Mouse (Mus musculus): ENCODE measurements around the gene Cdkn2b.

The Cdkn2b gene

DNA sequence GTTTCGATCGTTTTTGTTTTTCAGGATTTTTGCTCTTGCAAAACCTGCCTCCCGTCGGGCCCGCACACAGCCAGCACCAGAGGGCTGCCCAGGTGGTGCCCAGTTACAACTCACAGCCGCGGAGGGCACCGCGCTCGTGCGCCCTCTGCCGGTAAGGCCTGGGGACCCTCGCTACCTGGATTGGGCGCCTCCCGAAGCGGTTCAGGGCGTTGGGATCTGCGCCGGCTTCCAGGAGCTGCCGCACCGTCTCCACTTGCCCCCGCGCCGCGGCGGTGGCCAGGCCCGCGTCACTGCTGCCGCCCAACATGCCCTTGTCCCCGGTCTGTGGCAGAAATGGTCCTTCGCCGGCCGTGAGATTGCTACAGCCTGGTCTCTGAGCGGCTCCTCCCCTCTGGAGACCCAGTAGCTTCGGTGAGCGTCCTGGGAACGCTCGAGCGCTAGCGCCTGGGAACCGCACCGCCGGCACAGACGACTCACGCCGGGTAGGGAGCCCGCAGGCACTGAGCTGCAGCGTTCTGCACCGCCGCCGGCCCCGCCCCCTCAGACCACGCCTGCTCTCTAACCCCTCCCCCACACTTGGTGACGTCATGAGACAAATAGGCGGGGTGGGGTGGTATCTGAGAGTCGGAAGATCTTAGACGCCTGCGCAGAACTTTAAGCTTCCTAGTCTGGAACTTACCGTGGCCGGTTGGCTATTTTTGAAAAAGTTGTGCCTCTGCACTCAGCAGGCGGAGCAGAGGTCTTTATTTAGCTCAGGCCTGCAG lies at the start of gene Cdkn2b:
TSS of gene Cdkn2b (minus strand) at position 549 of the 764 bp plus-strand sequence.
- peak; percentile 87 for DNase-seq (ENCODE audit: low spot score)

DNA sequence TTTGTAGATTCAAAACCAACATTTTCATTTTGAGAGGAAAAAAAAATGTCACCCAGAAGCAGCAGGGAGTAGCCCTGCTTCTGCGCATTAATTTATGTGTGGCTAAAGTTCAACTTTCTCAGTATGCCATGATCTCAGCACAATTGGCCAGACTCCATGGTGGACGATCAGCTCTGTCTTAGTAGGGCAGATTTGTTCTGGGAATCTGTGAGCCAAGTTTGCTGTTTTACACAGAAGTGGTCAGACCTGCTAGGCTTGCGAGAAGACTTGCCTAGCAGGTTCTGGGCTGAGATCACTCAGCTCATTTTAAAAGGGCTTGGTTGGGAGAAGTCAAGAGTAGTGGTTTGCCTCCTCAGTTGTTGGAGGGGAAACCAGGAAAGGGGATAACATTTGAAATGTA lies 49.5 kb upstream of the Cdkn2b start:
- DNase-seq (ENCODE audit: low spot score) = no peak

GRCm38 (mm10) chr4:89359506-89359905 lies 48.7 kb upstream of the Cdkn2b start:
- DNase-seq (ENCODE audit: low spot score) = no peak

DNA sequence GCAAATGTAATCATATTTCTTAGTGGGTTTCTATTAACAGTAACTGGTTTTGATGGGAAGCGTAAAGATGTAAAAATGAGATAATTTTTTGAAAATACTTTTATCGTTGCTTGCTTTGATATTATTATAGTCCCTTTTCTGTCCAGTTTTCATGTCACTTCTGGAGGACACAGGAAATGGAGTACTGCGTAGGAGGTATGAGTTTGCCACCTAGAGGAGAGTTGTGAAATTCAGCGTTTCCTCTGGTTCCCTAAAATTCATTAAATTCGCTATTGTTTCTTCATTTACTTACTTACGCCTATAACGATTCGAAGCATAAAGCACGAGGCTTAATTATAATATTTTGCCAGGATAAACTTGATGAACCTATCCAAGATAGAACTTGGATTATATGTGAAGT lies 43.1 kb upstream of the Cdkn2b start:
- no peak for DNase-seq (ENCODE audit: low spot score)

DNA sequence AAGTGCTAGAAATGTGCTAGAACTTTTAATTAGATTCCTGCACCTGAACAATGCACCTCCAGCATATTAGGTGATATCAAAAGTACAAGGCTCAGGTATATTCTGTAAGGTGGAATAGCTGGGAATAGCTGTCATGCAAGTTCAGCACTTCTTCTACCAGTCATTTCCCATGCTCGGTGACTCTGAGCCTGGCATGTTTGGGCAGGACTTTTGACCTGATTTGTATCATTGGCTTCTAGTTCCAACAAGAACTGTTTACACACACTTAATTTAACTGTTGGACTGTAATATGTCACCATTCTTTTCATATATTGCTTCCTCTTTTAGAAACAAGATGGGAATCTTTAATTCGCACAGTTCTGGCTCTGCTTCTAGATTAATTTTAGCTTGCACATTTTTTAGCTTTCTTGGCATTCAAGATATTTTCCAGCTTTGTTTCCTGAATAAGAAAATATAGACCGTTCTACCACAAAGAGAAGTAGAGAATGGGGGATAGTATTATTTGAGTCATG lies 42.3 kb upstream of the Cdkn2b start:
- DNase-seq (ENCODE audit: low spot score) = no peak

DNA sequence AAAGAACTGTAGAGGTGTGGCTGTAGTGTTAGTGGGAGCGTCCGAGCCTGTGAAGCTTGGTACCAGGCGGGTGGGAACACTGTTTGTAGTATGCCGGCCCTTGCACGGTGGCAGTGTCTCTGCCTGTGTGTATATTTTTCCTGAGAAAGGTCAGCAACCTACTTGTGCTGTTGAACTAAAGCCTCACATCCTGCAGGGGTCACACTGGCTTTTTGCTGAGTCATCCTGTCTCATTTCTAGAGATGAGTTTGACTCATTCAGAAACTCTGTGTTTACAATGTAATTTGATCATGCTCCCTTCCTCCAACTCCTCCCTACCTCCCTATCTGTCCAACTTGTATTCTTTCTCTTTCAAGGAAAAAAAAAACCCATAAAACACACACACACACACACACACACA lies 40.6 kb upstream of the Cdkn2b start:
- no peak for DNase-seq (ENCODE audit: low spot score)

- DNase-seq (ENCODE audit: low spot score) = no peak
Observed at GRCm38 (mm10) chr4:89350938-89351451, 40.2 kb upstream of the Cdkn2b start.

DNA sequence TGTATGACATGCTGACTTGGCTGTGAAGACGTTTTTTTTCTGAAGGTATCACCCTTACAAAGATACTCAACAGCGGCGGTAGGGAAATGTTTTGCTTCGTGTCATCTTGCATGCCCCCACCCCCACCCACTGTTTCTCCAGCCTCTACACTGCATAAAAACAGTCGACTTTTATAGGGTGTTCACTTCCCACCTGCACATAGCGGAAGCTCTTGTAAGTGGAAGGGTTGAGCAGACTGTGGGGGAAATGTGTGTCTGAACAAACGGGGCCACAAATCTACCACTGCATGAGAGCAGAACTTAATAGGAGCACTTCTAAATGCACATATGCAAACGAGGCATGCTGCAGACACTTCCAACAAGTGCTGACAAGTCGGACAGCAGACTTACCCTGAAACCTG lies 39.6 kb upstream of the Cdkn2b start:
- no peak for DNase-seq (ENCODE audit: low spot score)

- no peak for DNase-seq (ENCODE audit: low spot score)
Observed at GRCm38 (mm10) chr4:89348842-89349241, 38.0 kb upstream of the Cdkn2b start.

DNA sequence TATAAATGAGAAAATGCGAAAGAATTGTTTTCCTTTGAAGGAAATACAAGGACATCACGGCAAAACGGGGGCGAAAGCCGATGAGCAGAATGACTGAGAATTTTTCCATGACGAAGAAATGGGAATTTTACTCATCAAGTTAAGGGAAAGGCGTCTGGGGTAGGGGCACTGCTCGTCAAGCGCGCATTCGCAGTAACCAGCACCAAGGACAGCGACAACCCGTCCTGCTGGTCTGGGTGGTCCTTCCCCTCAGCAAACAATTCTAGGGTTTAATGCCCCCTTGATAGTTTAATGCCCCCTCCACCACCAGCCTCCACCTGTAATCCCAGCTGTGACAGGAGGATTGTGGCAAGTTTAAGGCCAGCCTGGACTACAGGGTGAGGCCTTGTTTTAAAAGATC lies 2.6 kb upstream of the Cdkn2b start:
- DNase-seq (ENCODE audit: low spot score) = peak; percentile 67

DNA sequence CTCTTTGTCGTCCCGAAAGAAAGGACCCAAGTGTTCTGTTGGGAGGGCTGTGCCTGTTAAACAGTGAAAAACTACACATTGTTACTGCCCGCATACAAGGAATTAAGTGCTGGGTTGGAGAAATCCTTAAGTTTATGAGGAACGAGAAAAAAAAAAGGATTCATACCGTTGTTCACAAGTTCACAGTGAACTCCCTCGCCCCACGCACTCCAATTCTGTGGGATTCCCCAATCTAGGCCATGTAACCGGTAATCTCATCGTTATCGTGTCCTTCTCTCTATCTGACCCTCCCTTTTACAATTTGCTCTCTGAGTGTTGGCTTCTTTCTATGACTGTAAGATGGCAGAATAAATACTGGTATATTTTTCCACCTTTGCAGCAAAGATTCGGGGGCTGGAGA lies 843 bp downstream of the Cdkn2b start:
- DNase-seq (ENCODE audit: low spot score) = no peak

DNA sequence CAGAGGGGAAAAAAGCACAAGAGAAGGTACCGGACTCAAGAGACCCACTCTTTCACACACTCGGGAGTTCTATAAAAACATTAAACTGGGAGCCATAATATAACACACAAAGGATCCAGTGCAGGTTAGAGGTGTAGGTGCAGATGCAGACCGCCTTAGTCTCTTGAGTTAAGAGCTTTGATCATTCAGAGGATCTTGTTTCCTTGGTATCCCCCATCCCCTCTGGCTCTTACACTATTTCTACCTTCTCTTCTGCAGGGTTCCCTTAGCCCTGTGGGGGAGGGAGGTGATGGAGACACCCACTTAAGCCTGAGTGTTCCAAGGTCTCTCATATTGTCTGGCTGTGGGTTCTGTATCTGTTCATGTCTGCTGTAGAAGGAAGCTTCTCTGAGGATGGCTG lies 2.8 kb downstream of the Cdkn2b start:
- no peak for DNase-seq (ENCODE audit: low spot score)

- no peak for DNase-seq (ENCODE audit: low spot score)
Observed at GRCm38 (mm10) chr4:89306798-89307365, 4.0 kb downstream of the Cdkn2b start.

DNA sequence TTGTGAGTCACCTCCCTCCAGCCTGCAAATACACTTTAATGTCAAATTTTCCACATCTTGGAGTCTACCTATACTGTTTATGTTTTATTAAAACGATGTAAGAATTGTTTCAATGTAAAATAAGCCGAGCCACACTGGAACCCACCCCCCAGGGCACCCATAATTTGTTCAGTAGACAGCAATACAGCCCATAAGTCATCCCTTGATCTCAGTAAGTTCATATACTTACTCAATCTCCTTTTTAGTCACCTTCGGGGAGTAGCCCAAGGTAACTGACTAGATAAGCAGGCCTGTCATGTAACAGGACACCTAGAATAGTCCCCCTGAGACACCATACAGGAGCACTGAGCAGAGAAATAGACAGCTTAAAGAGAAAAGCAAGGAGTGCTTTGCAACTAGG lies 5.1 kb downstream of the Cdkn2b start:
- no peak for DNase-seq (ENCODE audit: low spot score)

GRCm38 (mm10) chr4:89303281-89303995 lies 7.4 kb downstream of the Cdkn2b start:
- peak; percentile 68 for DNase-seq (ENCODE audit: low spot score)

DNA sequence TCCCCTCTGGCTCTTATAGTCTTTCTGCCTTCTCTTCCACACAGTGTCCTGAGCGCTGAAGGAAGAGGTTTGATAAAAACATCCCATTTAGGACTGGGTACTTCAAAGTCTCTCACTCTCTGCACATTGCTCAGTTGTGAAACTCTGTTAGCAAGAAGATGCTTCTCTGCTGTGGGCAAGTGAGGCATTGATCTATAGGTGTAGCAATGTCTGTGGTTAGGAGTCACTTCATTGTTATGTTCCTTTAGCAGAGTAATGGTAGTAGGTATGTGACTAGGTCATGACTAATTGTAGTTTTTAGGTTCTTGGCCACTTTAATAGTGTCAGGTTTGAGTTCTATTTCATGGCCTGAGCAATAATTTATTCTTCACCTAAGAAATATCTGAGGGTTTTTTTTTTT lies 8.7 kb downstream of the Cdkn2b start:
- no peak for DNase-seq (ENCODE audit: low spot score)

GRCm38 (mm10) chr4:89299721-89300120 lies 11.1 kb downstream of the Cdkn2b start:
- DNase-seq (ENCODE audit: low spot score) = no peak

GRCm38 (mm10) chr4:89295441-89296220 lies 15.2 kb downstream of the Cdkn2b start:
- no peak for DNase-seq (ENCODE audit: low spot score)

DNA sequence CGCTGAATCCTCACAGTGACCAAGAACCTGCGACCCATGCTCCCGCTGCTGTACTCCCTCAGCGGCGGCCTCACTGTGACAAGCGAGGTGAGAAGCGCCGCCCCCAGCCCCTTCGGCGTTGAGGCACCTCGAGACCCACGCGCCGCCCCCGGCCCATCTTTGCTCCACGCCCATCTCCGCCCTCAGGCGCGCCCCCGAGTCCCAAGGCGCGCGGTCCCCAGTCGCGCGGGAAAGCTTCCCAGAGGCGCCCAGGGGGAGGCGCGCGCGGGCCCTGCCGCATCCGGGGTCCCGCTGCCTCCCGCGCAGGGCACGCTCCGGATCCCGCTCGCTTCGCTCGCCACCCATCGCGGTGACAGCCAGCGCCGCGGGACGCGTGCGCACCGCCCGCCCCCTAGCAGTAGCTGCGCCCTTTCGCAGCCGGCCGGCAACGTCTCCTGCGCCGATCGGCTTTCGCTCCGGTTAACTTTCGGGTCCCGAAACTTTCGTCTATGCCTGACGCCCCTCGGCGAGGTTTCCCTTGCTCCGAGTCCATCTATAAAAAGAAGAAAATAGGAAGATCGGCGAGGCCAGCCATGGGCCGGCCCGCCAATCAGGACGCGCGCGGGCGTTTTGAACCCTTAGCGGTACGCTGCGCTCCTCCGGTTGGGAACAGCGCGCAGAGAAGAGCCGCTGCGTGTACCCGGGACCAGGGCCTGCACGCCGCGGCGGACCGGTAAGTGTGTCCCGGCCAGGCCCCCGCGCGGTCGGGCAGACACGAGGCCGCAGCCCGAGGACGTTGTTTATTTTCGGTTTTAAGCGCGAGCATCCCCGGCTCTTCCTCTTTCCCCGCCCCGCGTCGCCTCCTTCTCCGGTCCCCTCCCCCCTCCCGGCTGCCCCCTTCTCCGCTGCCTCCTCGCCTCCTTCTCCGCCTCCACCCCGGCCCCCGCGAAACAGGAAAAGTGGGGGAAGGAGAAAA lies 16.1 kb downstream of the Cdkn2b start, which contains the start of gene Cdkn2a:
TSS of gene Cdkn2a (minus strand) at position 168 of the 955 bp plus-strand sequence.
- peak; percentile 80 for DNase-seq (ENCODE audit: low spot score)

DNA sequence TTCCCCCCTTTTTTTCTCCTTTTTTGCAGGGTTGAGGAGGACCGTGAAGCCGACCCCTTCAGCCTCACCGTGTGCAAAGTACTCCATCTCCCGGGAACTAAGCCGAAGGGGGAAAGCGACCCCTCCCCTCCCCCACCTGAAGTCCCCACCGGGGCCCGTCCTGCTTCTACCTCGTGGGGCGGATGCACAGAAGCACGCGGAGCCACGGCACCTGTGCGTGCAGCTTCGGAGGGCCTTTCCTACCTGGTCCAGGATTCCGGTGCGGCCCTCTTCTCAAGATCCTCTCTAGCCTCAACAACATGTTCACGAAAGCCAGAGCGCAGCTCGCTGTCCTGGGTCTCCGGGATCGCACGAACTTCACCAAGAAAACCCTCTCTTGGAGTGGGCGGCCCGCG lies 16.8 kb downstream of the Cdkn2b start:
- DNase-seq (ENCODE audit: low spot score) = no peak

- no peak for DNase-seq (ENCODE audit: low spot score)
Observed at GRCm38 (mm10) chr4:89293516-89293915, 17.3 kb downstream of the Cdkn2b start.
